Mouse (Mus musculus) midbrain, embryonic 16.5 days (tissue): ENCODE results near the gene Prr3. TPM values are rescaled to one million over a fixed set of nuclear protein-coding genes. Genes with fewer than 3 reads are reported as not detected.
"Not testable (repeated sequence)": the region's sequence is repeated elsewhere in the genome, so short reads cannot be mapped to it uniquely, and the experiment has no call there.

Source experiments
- ATAC-seq: fragments of 200-750 bp; cut with Nextera tagmentation; 2 replicates; pipeline ENCODE4 v1.8.0; 2017; ENCODE audit warnings: moderate TSS enrichment
- H3K27ac ChIP-seq: fragments of 300-500 bp; sonication (generic); 2 replicates; pipeline ENCODE4 v1.5.1; 2014; ENCODE audit warnings: mild to moderate bottlenecking, low read length, mixed read lengths
- H3K27me3 ChIP-seq: fragments of 300-500 bp; sonication (generic); 2 replicates; pipeline ENCODE4 v1.6.1; 2014; ENCODE audit warnings: low read depth, low read length, mixed read lengths; ENCODE audit not compliant: control insufficient read depth, insufficient read depth
- H3K36me3 ChIP-seq: fragments of 300-500 bp; sonication (generic); 2 replicates; pipeline ENCODE4 v1.6.1; 2014; ENCODE audit warnings: mild to moderate bottlenecking, low read length, moderate library complexity, mixed read lengths; ENCODE audit not compliant: control insufficient read depth, insufficient read depth
- H3K4me1 ChIP-seq: fragments of 300-500 bp; sonication (generic); 2 replicates; pipeline ENCODE4 v1.6.1; 2014; ENCODE audit warnings: mild to moderate bottlenecking, low read length, mixed read lengths; ENCODE audit not compliant: control insufficient read depth, insufficient read depth
- H3K4me2 ChIP-seq: fragments of 300-500 bp; sonication (generic); 2 replicates; pipeline ENCODE4 v1.6.1; 2014; ENCODE audit warnings: mild to moderate bottlenecking, low read length, mixed read lengths
- H3K4me3 ChIP-seq: fragments of 300-500 bp; sonication (generic); 2 replicates; pipeline ENCODE4 v1.5.1; 2014; ENCODE audit warnings: low read depth, mild to moderate bottlenecking, low read length, moderate library complexity, mixed read lengths
- H3K9ac ChIP-seq: fragments of 300-500 bp; sonication (generic); 2 replicates; pipeline ENCODE4 v1.6.1; 2014; ENCODE audit warnings: low read depth, low read length, mixed read lengths
- H3K9me3 ChIP-seq: fragments of 300-500 bp; sonication (generic); replicated peaks from 2 replicates; pipeline ENCODE4 v1.6.1; 2014; ENCODE audit warnings: mild to moderate bottlenecking, low read length, mixed read lengths; ENCODE audit not compliant: control insufficient read depth, poor library complexity, severe bottlenecking
- WGBS: fragments of 180-500 bp; shearing (Covaris S2); extraction: QIAGEN DNeasy Blood & Tissue Kit; methylation state at CpG from one replicate; pipeline ENCODE4 v1.1.7; 2014; 5-methylcytosine and 5-hydroxymethylcytosine counted together
- polyA plus RNA-seq: library from polyadenylated mRNA; unstranded; fragments of >200 nt; fragmentation: Nextera tagmentation; extraction: Ambion mirVana; gene quantifications from 2 replicates; pipeline ENCODE4 v1.2.1, GENCODE M21; 2015

Prr3 gene
- polyA plus RNA-seq, 1 experiment from 2014 or later: 107 TPM

- no peak overlapping the region for H3K27ac ChIP-seq
- no peak overlapping the region for H3K4me3 ChIP-seq
- H3K4me1 ChIP-seq: no peaks in the 10 kb centered on the region
- no peaks in the 10 kb centered on the region for H3K9me3 ChIP-seq
- no peak overlapping the region for H3K4me2 ChIP-seq
- ATAC-seq: no peak
- H3K27me3 ChIP-seq: no peaks in the 10 kb centered on the region
- H3K36me3 ChIP-seq: peaks cover 2% of the 10 kb centered on the region; the same call in 1 of the 2 replicates
- H3K9ac ChIP-seq: no peak overlapping the region
- 100% methylated on average over 1 of the region's 1 CpGs for whole genome bisulfite sequencing
Observed at GRCm38 (mm10) chr17:36021309-36021708, 41.3 kb upstream of the Prr3 start.

- Histone ChIP-seq H3K4me1 (no peaks in the 10 kb centered on the region), H3K4me2 (no peak within 1 kb of the TSS), H3K9ac (no peak within 1 kb of the TSS), H3K27ac (no peak within 1 kb of the TSS), H3K4me3 (no peak within 1 kb of the TSS), H3K9me3 (no peaks in the 10 kb centered on the region), H3K36me3 (peaks cover 2% of the 10 kb centered on the region; the same call in 1 of the 2 replicates), H3K27me3 (no peaks in the 10 kb centered on the region)
- 43% methylated on average over 15 of the region's 15 CpGs for WGBS
- ATAC-seq: no peak
Observed at GRCm38 (mm10) chr17:36020191-36021073, 40.4 kb upstream of the Prr3 start, which contains the start of gene H2-T24. H2-T24 (minus strand) TSS chr17:36020560.

GRCm38 (mm10) chr17:36019519-36019918, 39.5 kb upstream of the Prr3 start:
- Histone ChIP-seq H3K36me3 (peaks cover 4% of the 10 kb centered on the region; the same call in 1 of the 2 replicates), H3K4me1 (no peaks in the 10 kb centered on the region), H3K27me3 (no peaks in the 10 kb centered on the region), H3K4me2 (no peak overlapping the region), H3K27ac (no peak overlapping the region), H3K9ac (no peak overlapping the region), H3K9me3 (no peaks in the 10 kb centered on the region), H3K4me3 (no peak overlapping the region)
- ATAC-seq: no peak
- WGBS: 68% methylated on average over 3 of the region's 3 CpGs

- no peaks in the 10 kb centered on the region for H3K27me3 ChIP-seq
- no peak for ATAC-seq
- no peak overlapping the region for H3K9ac ChIP-seq
- 75% methylated on average over 2 of the region's 2 CpGs for WGBS
- H3K4me2 ChIP-seq: no peak overlapping the region
- no peak overlapping the region for H3K27ac ChIP-seq
- no peak overlapping the region for H3K4me3 ChIP-seq
- H3K4me1 ChIP-seq: no peaks in the 10 kb centered on the region
- no peaks in the 10 kb centered on the region for H3K9me3 ChIP-seq
- H3K36me3 ChIP-seq: peaks cover 8% of the 10 kb centered on the region; the same call in 1 of the 2 replicates
Observed at GRCm38 (mm10) chr17:36018979-36019378, 38.9 kb upstream of the Prr3 start.

- Histone ChIP-seq H3K27me3 (no peaks in the 10 kb centered on the region), H3K4me2 (no peak overlapping the region), H3K4me3 (no peak overlapping the region), H3K9me3 (no peaks in the 10 kb centered on the region), H3K27ac (no peak overlapping the region), H3K4me1 (no peaks in the 10 kb centered on the region), H3K9ac (no peak overlapping the region), H3K36me3 (peaks cover 8% of the 10 kb centered on the region; the same call in 1 of the 2 replicates)
- ATAC-seq: no peak
- WGBS: 90% methylated on average over 5 of the region's 5 CpGs
Observed at GRCm38 (mm10) chr17:36017046-36017445, 37.0 kb upstream of the Prr3 start.

- WGBS: 94% methylated on average over 5 of the region's 5 CpGs
- H3K27ac ChIP-seq: no peak overlapping the region
- H3K4me2 ChIP-seq: no peak overlapping the region
- no peaks in the 10 kb centered on the region for H3K9me3 ChIP-seq
- H3K36me3 ChIP-seq: peaks cover 8% of the 10 kb centered on the region; the same call in 1 of the 2 replicates
- H3K27me3 ChIP-seq: no peaks in the 10 kb centered on the region
- no peak for ATAC-seq
- no peak overlapping the region for H3K9ac ChIP-seq
- no peak overlapping the region for H3K4me3 ChIP-seq
- H3K4me1 ChIP-seq: no peaks in the 10 kb centered on the region
Observed at GRCm38 (mm10) chr17:36014977-36015376, 34.9 kb upstream of the Prr3 start.

GRCm38 (mm10) chr17:36004409-36004808, 24.4 kb upstream of the Prr3 start:
- ATAC-seq, H3K27me3 ChIP-seq, H3K36me3 ChIP-seq, H3K9me3 ChIP-seq, H3K4me3 ChIP-seq, H3K27ac ChIP-seq, H3K4me2 ChIP-seq, H3K4me1 ChIP-seq, H3K9ac ChIP-seq: not testable (repeated sequence)
- 94% methylated on average over 7 of the region's 7 CpGs for WGBS

GRCm38 (mm10) chr17:36003331-36003730, 23.3 kb upstream of the Prr3 start:
- ATAC-seq: no peak
- Histone ChIP-seq H3K36me3 (no peaks in the 10 kb centered on the region), H3K4me3 (no peak overlapping the region), H3K9me3 (no peaks in the 10 kb centered on the region), H3K9ac (no peak overlapping the region), H3K4me2 (no peak overlapping the region), H3K4me1 (no peaks in the 10 kb centered on the region), H3K27ac (no peak overlapping the region), H3K27me3 (no peaks in the 10 kb centered on the region)
- WGBS: 97% methylated on average over 7 of the region's 7 CpGs

- no peak overlapping the region for H3K27ac ChIP-seq
- H3K4me1 ChIP-seq: peaks cover 8% of the 10 kb centered on the region
- H3K27me3 ChIP-seq: no peaks in the 10 kb centered on the region
- H3K36me3 ChIP-seq: no peaks in the 10 kb centered on the region
- H3K9ac ChIP-seq: no peak overlapping the region
- no peak overlapping the region for H3K4me3 ChIP-seq
- ATAC-seq: no peak
- H3K9me3 ChIP-seq: no peaks in the 10 kb centered on the region
- WGBS: 99% methylated on average over 6 of the region's 6 CpGs
- no peak overlapping the region for H3K4me2 ChIP-seq
Observed at GRCm38 (mm10) chr17:36001966-36002365, 21.9 kb upstream of the Prr3 start.
